Mouse (Mus musculus) heart, adult 9 months (tissue): ENCODE measurements around the gene Rnf185.
A peak's percentile ranks its signal among the peaks of the same experiment; 100 is the strongest.

Experiments used
- DNase-seq, 2 experiments: peaks; one replicate each; pipeline ENCODE4 v3.0.0; 2022; ENCODE audit warnings: low spot score in 2 of 2

Gene Rnf185

GRCm38 (mm10) chr11:3452167-3452639 lies at the start of gene Rnf185:
Gene Rnf185 (minus strand): TSS chr11:3452363.
- peak; percentile 94 to 96 for DNase-seq

GRCm38 (mm10) chr11:3497296-3497695 lies 45.1 kb upstream of the Rnf185 start:
- DNase-seq = no peak

GRCm38 (mm10) chr11:3496756-3497155 lies 44.6 kb upstream of the Rnf185 start:
- no peak for DNase-seq

GRCm38 (mm10) chr11:3495496-3495895 lies 43.3 kb upstream of the Rnf185 start:
- DNase-seq = no peak

- no peak for DNase-seq
Measured at GRCm38 (mm10) chr11:3494857-3495256, 42.7 kb upstream of the Rnf185 start.

- no peak for DNase-seq
Measured at GRCm38 (mm10) chr11:3492748-3493147, 40.6 kb upstream of the Rnf185 start.

GRCm38 (mm10) chr11:3489036-3489435 lies 36.9 kb upstream of the Rnf185 start:
- DNase-seq = no peak

- DNase-seq = no peak
Measured at GRCm38 (mm10) chr11:3487952-3488570, 35.9 kb upstream of the Rnf185 start, which contains the start of gene Pla2g3. Gene Pla2g3 (plus strand): TSS chr11:3488284.

- no peak for DNase-seq
Measured at GRCm38 (mm10) chr11:3486349-3486748, 34.2 kb upstream of the Rnf185 start.

- DNase-seq = no peak
Measured at GRCm38 (mm10) chr11:3483980-3484642, 31.9 kb upstream of the Rnf185 start.

GRCm38 (mm10) chr11:3475489-3475888 lies 23.3 kb upstream of the Rnf185 start:
- DNase-seq = no peak

- no peak for DNase-seq
Measured at GRCm38 (mm10) chr11:3474480-3475115, 22.4 kb upstream of the Rnf185 start.

- DNase-seq = peak; percentile 69 to 81
Measured at GRCm38 (mm10) chr11:3472484-3472883, 20.3 kb upstream of the Rnf185 start.

- no peak for DNase-seq
Measured at GRCm38 (mm10) chr11:3471448-3471850, 19.3 kb upstream of the Rnf185 start.

GRCm38 (mm10) chr11:3462846-3463245 lies 10.7 kb upstream of the Rnf185 start:
- DNase-seq = no peak

GRCm38 (mm10) chr11:3459105-3459468 lies 6.9 kb upstream of the Rnf185 start:
- no peak for DNase-seq

- no peak for DNase-seq
Measured at GRCm38 (mm10) chr11:3458428-3459104, 6.4 kb upstream of the Rnf185 start.

- peak; percentile 17 to 37 for DNase-seq
Measured at GRCm38 (mm10) chr11:3456354-3456753, 4.2 kb upstream of the Rnf185 start.

GRCm38 (mm10) chr11:3454506-3454905 lies 2.3 kb upstream of the Rnf185 start:
- DNase-seq = no peak

- DNase-seq = no peak
Measured at GRCm38 (mm10) chr11:3453467-3453866, 1.3 kb upstream of the Rnf185 start.

GRCm38 (mm10) chr11:3452769-3453168 lies 606 bp upstream of the Rnf185 start:
- DNase-seq = no peak

GRCm38 (mm10) chr11:3451701-3452163 lies 431 bp downstream of the Rnf185 start:
- DNase-seq = no peak
